Mouse (Mus musculus): Measurements from ENCODE around the gene Gm8909. TPM values are rescaled to one million over a fixed set of nuclear protein-coding genes. Genes with fewer than 3 reads are reported as not detected.

Gene Gm8909
- polyA plus RNA-seq (2011; ENCODE audit: insufficient read depth, insufficient read length, low replicate concordance, missing spikeins): 3.0 TPM in 1 of 2 replicates, not detected in the other

- Histone ChIP-seq H3K4me3 (replicated peaks; ENCODE audit: control insufficient read depth, low read depth, low read length) (peak within 1 kb of the TSS; percentile 64), H3K27ac (ENCODE audit: control insufficient read depth, insufficient read depth, low read depth, low read length, poor library complexity) (no peak within 1 kb of the TSS; the same call in 1 of the 2 replicates), H3K4me1 (ENCODE audit: control insufficient read depth, insufficient read depth, low read length) (no peaks in the 10 kb centered on the region)
- 6% methylated on average over 63 of the region's 63 CpGs for WGBS
- TF ChIP-seq POLR2A (IDR thresholded peaks at IDR 0.05; ENCODE audit: borderline replicate concordance, control insufficient read depth, low read depth, low read length): no peak
- no peak for TF ChIP-seq CTCF (IDR thresholded peaks at IDR 0.05; ENCODE audit: control insufficient read depth, insufficient read depth, low read length)
Measured at GRCm38 (mm10) chr17:36168039-36168652, at the start of gene Gm8909. Gene Gm8909, minus strand, starts transcription at chr17:36168537.

DNA sequence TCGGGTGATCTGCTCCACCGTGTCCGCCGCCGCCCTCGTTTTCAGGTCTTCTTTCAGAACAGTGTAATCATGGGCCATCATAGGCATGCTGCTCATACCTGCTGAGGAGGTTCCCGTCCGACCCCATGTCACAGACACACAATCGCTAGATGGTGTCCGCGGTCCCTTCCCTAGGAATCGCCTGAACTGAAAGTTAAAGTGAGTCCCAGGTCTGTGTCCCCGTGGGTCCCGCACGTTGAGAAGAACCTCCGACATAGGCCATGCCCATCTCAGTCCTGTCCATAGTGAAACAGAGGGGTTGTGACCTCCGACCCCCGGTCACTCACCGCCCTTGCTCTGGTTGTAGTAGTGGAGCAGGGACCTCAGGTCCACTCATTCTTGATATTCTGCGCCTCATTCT, 47.2 kb upstream of the Gm8909 start:
- Histone ChIP-seq H3K4me3 (replicated peaks; ENCODE audit: control insufficient read depth, low read depth, low read length) (no peak overlapping the region), H3K27ac (ENCODE audit: control insufficient read depth, insufficient read depth, low read depth, low read length, poor library complexity) (no peak overlapping the region), H3K4me1 (ENCODE audit: control insufficient read depth, insufficient read depth, low read length) (no peaks in the 10 kb centered on the region; the same call in 1 of the 2 replicates)
- WGBS: 7% methylated on average over 20 of the region's 20 CpGs
- no peak for TF ChIP-seq CTCF (IDR thresholded peaks at IDR 0.05; ENCODE audit: control insufficient read depth, insufficient read depth, low read length)
- no peak for TF ChIP-seq POLR2A (IDR thresholded peaks at IDR 0.05; ENCODE audit: borderline replicate concordance, control insufficient read depth, low read depth, low read length)

- no peak overlapping the region for H3K4me3 ChIP-seq (replicated peaks; ENCODE audit: control insufficient read depth, low read depth, low read length)
- no peak overlapping the region for H3K27ac ChIP-seq (ENCODE audit: control insufficient read depth, insufficient read depth, low read depth, low read length, poor library complexity)
- TF ChIP-seq CTCF (IDR thresholded peaks at IDR 0.05; ENCODE audit: control insufficient read depth, insufficient read depth, low read length) (no peak), POLR2A (IDR thresholded peaks at IDR 0.05; ENCODE audit: borderline replicate concordance, control insufficient read depth, low read depth, low read length) (no peak)
- no peaks in the 10 kb centered on the region for H3K4me1 ChIP-seq (ENCODE audit: control insufficient read depth, insufficient read depth, low read length)
Measured at GRCm38 (mm10) chr17:36206846-36207245, 38.5 kb upstream of the Gm8909 start.

DNA sequence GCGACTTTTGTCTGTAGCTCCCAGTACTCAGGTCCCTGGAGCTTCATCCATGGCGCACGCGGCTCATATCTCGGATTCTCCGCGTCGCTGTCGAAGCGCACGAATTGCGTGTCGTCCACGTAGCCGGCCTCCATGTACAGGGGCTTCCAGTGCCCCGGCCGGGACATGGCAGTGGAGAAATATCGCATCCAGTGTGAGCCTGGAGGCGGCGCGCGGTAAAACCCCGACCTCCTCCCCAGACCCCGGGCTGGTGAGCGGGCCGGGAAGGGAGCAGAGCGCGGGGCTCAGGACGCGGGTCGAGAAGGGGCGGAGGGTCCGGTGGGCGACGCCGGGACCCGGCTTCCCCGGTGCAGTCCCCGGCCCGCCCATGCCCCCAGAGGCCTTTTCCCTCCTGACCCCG, 37.5 kb upstream of the Gm8909 start:
- Histone ChIP-seq H3K4me3 (replicated peaks; ENCODE audit: control insufficient read depth, low read depth, low read length) (peak overlapping the region; percentile 72), H3K27ac (ENCODE audit: control insufficient read depth, insufficient read depth, low read depth, low read length, poor library complexity) (no peak overlapping the region; the same call in 1 of the 2 replicates), H3K4me1 (ENCODE audit: control insufficient read depth, insufficient read depth, low read length) (no peaks in the 10 kb centered on the region)
- no peak for TF ChIP-seq CTCF (IDR thresholded peaks at IDR 0.05; ENCODE audit: control insufficient read depth, insufficient read depth, low read length)
- no peak for TF ChIP-seq POLR2A (IDR thresholded peaks at IDR 0.05; ENCODE audit: borderline replicate concordance, control insufficient read depth, low read depth, low read length)
- WGBS: under 1% methylated on average over 41 of the region's 41 CpGs

GRCm38 (mm10) chr17:36205456-36205855, 37.1 kb upstream of the Gm8909 start:
- WGBS: under 1% methylated on average over 15 of the region's 15 CpGs
- peak overlapping the region; percentile 72 for H3K4me3 ChIP-seq (replicated peaks; ENCODE audit: control insufficient read depth, low read depth, low read length)
- TF ChIP-seq CTCF (IDR thresholded peaks at IDR 0.05; ENCODE audit: control insufficient read depth, insufficient read depth, low read length) (no peak), POLR2A (IDR thresholded peaks at IDR 0.05; ENCODE audit: borderline replicate concordance, control insufficient read depth, low read depth, low read length) (no peak)
- no peak overlapping the region; the same call in 1 of the 2 replicates for H3K27ac ChIP-seq (ENCODE audit: control insufficient read depth, insufficient read depth, low read depth, low read length, poor library complexity)
- H3K4me1 ChIP-seq (ENCODE audit: control insufficient read depth, insufficient read depth, low read length): no peaks in the 10 kb centered on the region

DNA sequence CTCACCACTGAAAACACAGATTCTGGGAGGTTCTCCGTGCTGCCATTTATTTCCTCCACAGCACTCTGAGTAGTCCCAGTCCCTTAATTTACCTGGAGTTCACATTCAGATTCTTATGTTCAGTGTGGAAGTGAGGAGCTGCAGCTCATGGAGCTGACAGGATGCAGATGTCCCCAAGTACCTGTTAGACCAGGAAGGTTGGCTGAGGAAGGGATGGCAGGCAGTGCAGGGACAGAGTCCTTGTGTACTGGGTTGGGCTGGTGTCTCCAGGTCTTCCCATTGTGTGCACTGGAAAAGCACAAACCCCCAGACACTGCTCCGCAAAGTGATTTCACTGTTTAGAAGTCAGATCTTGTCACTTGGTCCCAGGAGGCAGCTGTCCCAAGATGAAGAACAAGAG, 33.5 kb upstream of the Gm8909 start:
- no peak overlapping the region for H3K4me3 ChIP-seq (replicated peaks; ENCODE audit: control insufficient read depth, low read depth, low read length)
- no peaks in the 10 kb centered on the region for H3K4me1 ChIP-seq (ENCODE audit: control insufficient read depth, insufficient read depth, low read length)
- no peak overlapping the region for H3K27ac ChIP-seq (ENCODE audit: control insufficient read depth, insufficient read depth, low read depth, low read length, poor library complexity)
- TF ChIP-seq POLR2A (IDR thresholded peaks at IDR 0.05; ENCODE audit: borderline replicate concordance, control insufficient read depth, low read depth, low read length): no peak
- TF ChIP-seq CTCF (IDR thresholded peaks at IDR 0.05; ENCODE audit: control insufficient read depth, insufficient read depth, low read length): no peak
- WGBS: 88% methylated on average over 2 of the region's 2 CpGs

- no peaks in the 10 kb centered on the region for H3K4me1 ChIP-seq (ENCODE audit: control insufficient read depth, insufficient read depth, low read length)
- no peak overlapping the region for H3K27ac ChIP-seq (ENCODE audit: control insufficient read depth, insufficient read depth, low read depth, low read length, poor library complexity)
- 29% methylated on average over 5 of the region's 5 CpGs for WGBS
- TF ChIP-seq CTCF (IDR thresholded peaks at IDR 0.05; ENCODE audit: control insufficient read depth, insufficient read depth, low read length) (peak; percentile 48; the same call in 1 of the 2 replicates), POLR2A (IDR thresholded peaks at IDR 0.05; ENCODE audit: borderline replicate concordance, control insufficient read depth, low read depth, low read length) (peak; percentile 8; the same call in 1 of the 2 replicates)
- no peak overlapping the region for H3K4me3 ChIP-seq (replicated peaks; ENCODE audit: control insufficient read depth, low read depth, low read length)
Measured at GRCm38 (mm10) chr17:36198317-36198716, 30.0 kb upstream of the Gm8909 start.

DNA sequence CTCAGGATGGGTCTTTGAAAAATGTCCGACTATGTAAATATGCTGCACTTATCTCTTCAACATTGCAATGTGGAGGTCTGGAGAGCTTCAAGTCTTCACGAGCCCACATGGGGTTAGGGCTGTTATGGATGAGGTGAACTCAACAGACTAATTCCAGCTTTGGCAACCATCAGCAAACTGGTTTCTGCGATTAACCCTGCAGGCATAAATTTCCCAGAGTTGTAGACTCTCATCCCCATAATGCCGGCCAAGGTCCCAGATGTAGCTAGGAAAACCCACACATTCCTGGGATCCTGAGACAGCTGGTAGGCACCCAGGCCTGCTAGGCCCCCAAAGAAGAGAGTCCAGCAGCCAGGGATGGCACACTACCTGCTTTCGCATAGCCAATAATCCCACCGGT, 26.1 kb upstream of the Gm8909 start:
- Histone ChIP-seq H3K4me1 (ENCODE audit: control insufficient read depth, insufficient read depth, low read length) (no peaks in the 10 kb centered on the region), H3K27ac (ENCODE audit: control insufficient read depth, insufficient read depth, low read depth, low read length, poor library complexity) (no peak overlapping the region), H3K4me3 (replicated peaks; ENCODE audit: control insufficient read depth, low read depth, low read length) (no peak overlapping the region)
- WGBS: 84% methylated on average over 6 of the region's 6 CpGs
- TF ChIP-seq CTCF (IDR thresholded peaks at IDR 0.05; ENCODE audit: control insufficient read depth, insufficient read depth, low read length) (no peak), POLR2A (IDR thresholded peaks at IDR 0.05; ENCODE audit: borderline replicate concordance, control insufficient read depth, low read depth, low read length) (no peak)

Data from bone marrow, adult 2 months (tissue).